Mouse (Mus musculus) midbrain, embryonic 13.5 days (tissue): ENCODE measurements around the gene Dtnbp1. TPM values are rescaled to one million over a fixed set of nuclear protein-coding genes. Genes with fewer than 3 reads are reported as not detected.

ENCODE experiments used
- ATAC-seq: fragments of 200-750 bp; cut with Nextera tagmentation; 2 replicates; pipeline ENCODE4 v1.8.0; 2017; ENCODE audit warnings: mild to moderate bottlenecking, moderate TSS enrichment, moderate library complexity
- H3K27ac ChIP-seq: fragments of 300-500 bp; sonication (generic); 2 replicates; pipeline ENCODE4 v1.5.1; 2015; ENCODE audit warnings: inconsistent platforms, mild to moderate bottlenecking, moderate library complexity
- H3K27me3 ChIP-seq: fragments of 300-500 bp; sonication (generic); 2 replicates; pipeline ENCODE4 v1.6.1; 2015; ENCODE audit warnings: mild to moderate bottlenecking, inconsistent platforms
- H3K36me3 ChIP-seq: fragments of 300-500 bp; sonication (generic); 2 replicates; pipeline ENCODE4 v1.6.1; 2015; ENCODE audit warnings: mild to moderate bottlenecking, inconsistent platforms
- H3K4me1 ChIP-seq: fragments of 300-500 bp; sonication (generic); replicated peaks from 2 replicates; pipeline ENCODE4 v1.6.1; 2015; ENCODE audit warnings: inconsistent platforms
- H3K4me2 ChIP-seq: fragments of 300-500 bp; sonication (generic); replicated peaks from 2 replicates; pipeline ENCODE4 v1.6.1; 2015; ENCODE audit warnings: moderate library complexity, mild to moderate bottlenecking, inconsistent platforms
- H3K4me3 ChIP-seq: fragments of 300-500 bp; sonication (generic); replicated peaks from 2 replicates; pipeline ENCODE4 v1.5.1; 2015; ENCODE audit warnings: mild to moderate bottlenecking, inconsistent platforms
- H3K9ac ChIP-seq: fragments of 300-500 bp; sonication (generic); replicated peaks from 2 replicates; pipeline ENCODE4 v1.6.1; 2015; ENCODE audit warnings: mild to moderate bottlenecking, inconsistent platforms
- H3K9me3 ChIP-seq: fragments of 300-500 bp; sonication (generic); 2 replicates; pipeline ENCODE4 v1.6.1; 2016; ENCODE audit warnings: mild to moderate bottlenecking, inconsistent platforms
- WGBS: fragments of 180-500 bp; shearing (Covaris S2); methylation state at CpG from one replicate; pipeline ENCODE4 v1.1.7; 2015; 5-methylcytosine and 5-hydroxymethylcytosine counted together
- polyA plus RNA-seq: library from polyadenylated mRNA; unstranded; fragments of >200 nt; fragmentation: Nextera tagmentation; extraction: Ambion mirVana; gene quantifications from 2 replicates; pipeline ENCODE4 v1.2.1, GENCODE M21; 2015

The Dtnbp1 gene
- polyA plus RNA-seq, 1 experiment from 2014 or later = 109 TPM

DNA sequence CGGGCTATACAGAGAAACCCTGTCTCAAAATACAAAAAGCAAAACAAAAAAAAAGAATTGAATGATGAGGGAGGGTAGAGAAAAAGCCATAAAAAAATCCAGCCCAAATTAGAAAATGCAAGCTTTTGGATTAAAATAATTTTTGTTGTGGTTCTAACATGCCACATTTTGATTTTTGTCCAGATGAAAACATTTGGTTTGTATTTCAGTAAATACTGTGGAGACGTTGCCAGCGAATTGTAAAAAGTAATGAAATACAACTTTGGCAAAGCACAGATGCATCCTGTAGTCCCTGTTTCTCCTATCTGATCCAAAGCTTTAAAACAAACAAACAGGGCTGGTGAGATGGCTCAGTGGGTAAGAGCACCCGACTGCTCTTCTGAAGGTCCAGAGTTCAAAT lies 120.9 kb downstream of the Dtnbp1 start:
- Histone ChIP-seq H3K36me3 (no peaks in the 10 kb centered on the region; the same call in 1 of the 2 replicates), H3K4me3 (no peak overlapping the region), H3K27ac (no peak overlapping the region), H3K9me3 (no peaks in the 10 kb centered on the region), H3K4me2 (no peak overlapping the region), H3K9ac (no peak overlapping the region), H3K27me3 (no peaks in the 10 kb centered on the region), H3K4me1 (peaks cover 31% of the 10 kb centered on the region)
- 92% methylated on average over 4 of the region's 4 CpGs for WGBS
- ATAC-seq = no peak

DNA sequence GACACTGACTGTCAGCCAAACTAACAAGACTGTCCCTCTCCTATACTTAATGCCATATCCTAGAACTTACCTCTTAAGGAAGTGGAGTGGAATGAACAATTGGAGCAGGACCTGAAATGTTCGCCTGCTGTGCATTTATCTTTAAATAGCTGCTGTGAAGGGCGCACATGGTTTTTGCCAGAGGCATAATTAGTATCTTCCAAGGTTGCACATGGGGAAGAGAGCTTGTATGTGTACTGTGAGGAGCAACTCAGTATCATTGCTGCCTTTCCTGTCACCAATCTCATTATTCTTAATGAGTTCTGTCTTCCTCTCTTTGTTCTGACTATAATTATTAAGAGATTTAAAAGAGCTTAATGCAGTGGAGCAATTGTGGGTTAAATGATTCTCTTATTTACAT lies 125.1 kb downstream of the Dtnbp1 start:
- Histone ChIP-seq H3K36me3 (peaks cover 11% of the 10 kb centered on the region), H3K4me1 (peaks cover 45% of the 10 kb centered on the region), H3K27ac (no peak overlapping the region), H3K4me3 (no peak overlapping the region), H3K9me3 (no peaks in the 10 kb centered on the region), H3K27me3 (no peaks in the 10 kb centered on the region), H3K4me2 (no peak overlapping the region), H3K9ac (no peak overlapping the region)
- no peak for ATAC-seq
- 69% methylated on average over 2 of the region's 2 CpGs for WGBS

Other genes with a start within 250 kb of the Dtnbp1 start
- gene Gm9817, start 76.5 kb upstream of the Dtnbp1 start, polyA plus RNA-seq = not detected in 2 replicates